Mouse (Mus musculus): Measurements from ENCODE around the gene Cdh24.
A peak's percentile ranks its signal among the peaks of the same experiment; 100 is the strongest.

The Cdh24 gene

GRCm38 (mm10) chr14:54641305-54641969 lies at the start of gene Cdh24:
Cdh24 (minus strand) TSS chr14:54641364.
- DNase-seq: peak; percentile 94 to 95

GRCm38 (mm10) chr14:54687251-54687650 lies 46.1 kb upstream of the Cdh24 start:
- no peak for DNase-seq

- peak; percentile 100 for DNase-seq
Observed at GRCm38 (mm10) chr14:54686522-54687143, 45.5 kb upstream of the Cdh24 start, which contains the start of gene Acin1. Acin1 (minus strand) TSS chr14:54686931.

- peak; percentile 83 to 85 for DNase-seq
Observed at GRCm38 (mm10) chr14:54686063-54686521, 44.9 kb upstream of the Cdh24 start, which contains the start of gene 1700123O20Rik. 1700123O20Rik (plus strand) TSS chr14:54686216.

- no peak for DNase-seq
Observed at GRCm38 (mm10) chr14:54685471-54685870, 44.3 kb upstream of the Cdh24 start.

GRCm38 (mm10) chr14:54682396-54682795 lies 41.2 kb upstream of the Cdh24 start:
- no peak for DNase-seq

GRCm38 (mm10) chr14:54678657-54679304 lies 37.6 kb upstream of the Cdh24 start:
- no peak for DNase-seq

- DNase-seq: no peak
Observed at GRCm38 (mm10) chr14:54676290-54676689, 35.1 kb upstream of the Cdh24 start.

- no peak for DNase-seq
Observed at GRCm38 (mm10) chr14:54674317-54674716, 33.2 kb upstream of the Cdh24 start.

GRCm38 (mm10) chr14:54669381-54669780 lies 28.2 kb upstream of the Cdh24 start:
- peak; percentile 62 to 65 for DNase-seq

- no peak for DNase-seq
Observed at GRCm38 (mm10) chr14:54664477-54665222, 23.5 kb upstream of the Cdh24 start.

- no peak for DNase-seq
Observed at GRCm38 (mm10) chr14:54660009-54660408, 18.8 kb upstream of the Cdh24 start.

- DNase-seq: peak; percentile 82 to 87
Observed at GRCm38 (mm10) chr14:54653496-54653895, 12.3 kb upstream of the Cdh24 start.

- no peak for DNase-seq
Observed at GRCm38 (mm10) chr14:54652787-54653186, 11.6 kb upstream of the Cdh24 start.

GRCm38 (mm10) chr14:54651556-54651955 lies 10.4 kb upstream of the Cdh24 start:
- no peak for DNase-seq

- peak; percentile 82 to 84 for DNase-seq
Observed at GRCm38 (mm10) chr14:54650621-54651454, 9.7 kb upstream of the Cdh24 start.

- no peak for DNase-seq
Observed at GRCm38 (mm10) chr14:54647900-54648299, 6.7 kb upstream of the Cdh24 start.

GRCm38 (mm10) chr14:54646898-54647636 lies 5.9 kb upstream of the Cdh24 start:
- DNase-seq: no peak

GRCm38 (mm10) chr14:54646455-54646854 lies 5.3 kb upstream of the Cdh24 start:
- DNase-seq: peak in 1 of 2 experiments; percentile 34

GRCm38 (mm10) chr14:54644294-54644693 lies 3.1 kb upstream of the Cdh24 start:
- no peak for DNase-seq

- DNase-seq: no peak
Observed at GRCm38 (mm10) chr14:54643011-54643410, 1.8 kb upstream of the Cdh24 start.
